Mouse (Mus musculus): ENCODE measurements at regions not wholly inside any gene's neighbourhood (a gene's known extent, or its start where the extent isn't known, plus 50 kb on each side); places are given as distances from the start of the nearest gene placed in this dataset.

GRCm38 (mm10) chr10:65969770-65970169 lies 1126.2 kb upstream of the Jmjd1c start:
- H3K36me3 ChIP-seq (ENCODE audit: control insufficient read depth, insufficient read depth, low read length), result no peaks in the 10 kb centered on the region
- H3K4me3 ChIP-seq (ENCODE audit: low read depth, low read length), result no peak overlapping the region
- no peak overlapping the region for H3K27ac ChIP-seq (ENCODE audit: low read depth, low read length)
- H3K4me2 ChIP-seq (ENCODE audit: low read length), result no peak overlapping the region
- ATAC-seq, result no peak
- H3K27me3 ChIP-seq (replicated peaks; ENCODE audit: control insufficient read depth, insufficient read depth, low read length), result no peaks in the 10 kb centered on the region
- no peak for DNase-seq (ENCODE audit: low spot score)
- no peaks in the 10 kb centered on the region for H3K4me1 ChIP-seq (ENCODE audit: control insufficient read depth, insufficient read depth, low read length)
- H3K9ac ChIP-seq (ENCODE audit: low read length), result no peak overlapping the region
- WGBS, result 92% methylated on average over 1 of the region's 1 CpGs
- H3K9me3 ChIP-seq (replicated peaks; ENCODE audit: control insufficient read depth, low read length), result no peaks in the 10 kb centered on the region

Measured in forebrain, embryonic 14.5 days (tissue).